Mouse (Mus musculus) C2C12 (cell line): Measurements from ENCODE around the gene Srpr.

Experiments
- CEBPB ChIP-seq: IDR thresholded peaks from one replicate; pipeline ENCODE4 v1.6.1; 2011; ENCODE audit warnings: low read depth, mild to moderate bottlenecking, control low read depth, moderate library complexity
- CTCF ChIP-seq: IDR thresholded peaks from one replicate; pipeline ENCODE4 v1.5.1; 2011; ENCODE audit not compliant: control insufficient read depth, insufficient read depth, insufficient read length
- MYOG ChIP-seq: IDR thresholded peaks from one replicate; pipeline ENCODE4 v1.6.1; 2011; ENCODE audit not compliant: control insufficient read depth, insufficient read length; ENCODE audit errors: extremely low read depth
- USF1 ChIP-seq: IDR thresholded peaks from one replicate; pipeline ENCODE4 v1.6.1; 2011; ENCODE audit warnings: low read depth, mild to moderate bottlenecking, control low read depth, moderate library complexity

GRCm38 (mm10) chr9:35247405-35247804, 47.4 kb downstream of the Srpr start:
- TF ChIP-seq CTCF: no peak
- TF ChIP-seq USF1: no peak
- no peak for TF ChIP-seq CEBPB
- TF ChIP-seq MYOG: no peak
